Mouse (Mus musculus) stomach, embryonic 14.5 days (tissue): ENCODE measurements around the gene Steap2. TPM values are rescaled to one million over a fixed set of nuclear protein-coding genes. Genes with fewer than 3 reads are reported as not detected.

Source experiments
- ATAC-seq: fragments of 200-750 bp; cut with Nextera tagmentation; 2 replicates; pipeline ENCODE4 v1.8.0; 2017; ENCODE audit warnings: low read depth, moderate TSS enrichment; ENCODE audit not compliant: insufficient number of reproducible peaks, insufficient read depth, low FRiP score
- H3K27ac ChIP-seq: fragments of 300-500 bp; sonication (generic); 2 replicates; pipeline ENCODE4 v1.5.1; 2014; ENCODE audit warnings: mild to moderate bottlenecking, low read length, moderate library complexity, mixed read lengths
- H3K27me3 ChIP-seq: fragments of 300-500 bp; sonication (generic); 2 replicates; pipeline ENCODE4 v1.6.1; 2014; ENCODE audit warnings: low read length, control low read depth, mixed read lengths; ENCODE audit not compliant: control insufficient read depth, insufficient read depth
- H3K36me3 ChIP-seq: fragments of 300-500 bp; sonication (generic); 2 replicates; pipeline ENCODE4 v1.6.1; 2014; ENCODE audit warnings: mild to moderate bottlenecking, control low read depth, low read length, moderate library complexity, mixed read lengths; ENCODE audit not compliant: control insufficient read depth, insufficient read depth
- H3K4me1 ChIP-seq: fragments of 300-500 bp; sonication (generic); 2 replicates; pipeline ENCODE4 v1.6.1; 2014; ENCODE audit warnings: low read length, control low read depth, mixed read lengths; ENCODE audit not compliant: control insufficient read depth, insufficient read depth
- H3K4me2 ChIP-seq: fragments of 300-500 bp; sonication (generic); replicated peaks from 2 replicates; pipeline ENCODE4 v1.6.1; 2014; ENCODE audit warnings: low read depth, low read length, control low read depth
- H3K4me3 ChIP-seq: fragments of 300-500 bp; sonication (generic); 2 replicates; pipeline ENCODE4 v1.5.1; 2014; ENCODE audit warnings: low read depth, low read length, control low read depth
- H3K9ac ChIP-seq: fragments of 300-500 bp; sonication (generic); replicated peaks from 2 replicates; pipeline ENCODE4 v1.6.1; 2014; ENCODE audit warnings: low read depth, mild to moderate bottlenecking, control low read depth, low read length, moderate library complexity, mixed read lengths
- H3K9me3 ChIP-seq: fragments of 300-500 bp; sonication (generic); 2 replicates; pipeline ENCODE4 v1.6.1; 2016; ENCODE audit warnings: low read depth, low read length, control low read depth; ENCODE audit not compliant: control insufficient read depth
- WGBS: fragments of 180-500 bp; shearing (Covaris S2); extraction: QIAGEN DNeasy Blood & Tissue Kit; methylation state at CpG from one replicate; pipeline ENCODE4 v1.1.7; 2014; 5-methylcytosine and 5-hydroxymethylcytosine counted together
- polyA plus RNA-seq: library from polyadenylated mRNA; unstranded; fragments of >200 nt; fragmentation: Nextera tagmentation; extraction: Ambion mirVana; gene quantifications from 2 replicates; pipeline ENCODE4 v1.2.1, GENCODE M21; 2014

Steap2 gene
- polyA plus RNA-seq, 1 experiment from 2014 or later: 10.0 TPM

DNA sequence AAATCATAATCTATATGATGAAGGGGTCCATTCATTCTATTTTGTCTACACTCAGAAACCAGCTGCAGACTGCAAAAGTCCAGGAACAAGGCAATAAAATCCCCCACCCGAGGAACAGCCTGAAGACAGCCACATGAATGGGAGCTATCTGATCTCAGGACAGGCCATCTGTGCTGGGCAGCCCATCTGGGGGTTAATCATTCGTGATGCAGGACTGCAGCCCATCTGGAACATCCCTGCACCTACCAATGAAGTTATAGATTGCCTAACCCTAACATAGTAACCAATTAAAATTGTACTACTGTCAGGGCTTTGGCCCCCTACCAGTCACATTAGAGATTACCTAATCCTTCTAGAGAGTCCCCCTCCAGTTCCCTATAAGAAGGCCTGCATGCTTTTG lies 10.6 kb upstream of the Steap2 start:
- no peak overlapping the region for H3K4me2 ChIP-seq
- H3K27ac ChIP-seq: no peak overlapping the region
- no peak overlapping the region for H3K4me3 ChIP-seq
- H3K9ac ChIP-seq: no peak overlapping the region
- H3K9me3 ChIP-seq: no peaks in the 10 kb centered on the region
- H3K27me3 ChIP-seq: no peaks in the 10 kb centered on the region
- H3K36me3 ChIP-seq: no peaks in the 10 kb centered on the region
- WGBS: 61% methylated on average over 2 of the region's 2 CpGs
- no peaks in the 10 kb centered on the region for H3K4me1 ChIP-seq
- ATAC-seq: no peak

DNA sequence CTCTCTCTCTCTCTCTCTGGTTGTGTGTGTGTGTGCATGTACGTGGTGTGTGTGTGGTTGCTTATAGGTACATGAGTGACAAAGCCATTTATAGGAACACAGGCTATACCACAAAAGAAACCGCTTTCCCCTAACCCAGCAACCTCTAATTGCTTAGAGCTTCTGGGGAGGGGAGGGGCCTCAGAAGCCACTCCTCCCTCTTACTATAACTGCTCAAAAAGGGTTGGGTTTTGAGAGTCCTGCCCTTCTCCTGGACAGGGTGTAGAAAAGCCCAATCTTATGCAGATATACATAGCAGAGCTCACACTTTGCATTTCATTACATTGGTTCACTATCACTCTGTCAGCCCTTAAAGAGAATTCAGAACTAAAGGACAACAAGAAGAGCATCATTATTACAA lies 6.0 kb upstream of the Steap2 start:
- Histone ChIP-seq H3K27me3 (no peaks in the 10 kb centered on the region), H3K4me3 (no peak overlapping the region), H3K4me2 (no peak overlapping the region), H3K4me1 (no peaks in the 10 kb centered on the region), H3K9ac (no peak overlapping the region), H3K9me3 (no peaks in the 10 kb centered on the region), H3K36me3 (no peaks in the 10 kb centered on the region), H3K27ac (no peak overlapping the region)
- ATAC-seq: no peak
- 84% methylated on average over 2 of the region's 2 CpGs for whole genome bisulfite sequencing

- no peak overlapping the region for H3K27ac ChIP-seq
- H3K9me3 ChIP-seq: no peaks in the 10 kb centered on the region
- no peaks in the 10 kb centered on the region for H3K27me3 ChIP-seq
- 57% methylated on average over 3 of the region's 3 CpGs for WGBS
- H3K4me3 ChIP-seq: no peak overlapping the region
- no peak overlapping the region for H3K9ac ChIP-seq
- no peak overlapping the region for H3K4me2 ChIP-seq
- ATAC-seq: no peak
- H3K36me3 ChIP-seq: no peaks in the 10 kb centered on the region
- H3K4me1 ChIP-seq: no peaks in the 10 kb centered on the region; the same call in 1 of the 2 replicates
Measured at GRCm38 (mm10) chr5:5698830-5699229, 4.5 kb upstream of the Steap2 start.

GRCm38 (mm10) chr5:5695401-5695942 lies 1.1 kb upstream of the Steap2 start:
- H3K27ac ChIP-seq: no peak overlapping the region
- H3K4me3 ChIP-seq: no peak overlapping the region
- no peaks in the 10 kb centered on the region; the same call in 1 of the 2 replicates for H3K4me1 ChIP-seq
- H3K9me3 ChIP-seq: no peaks in the 10 kb centered on the region
- no peaks in the 10 kb centered on the region for H3K36me3 ChIP-seq
- H3K4me2 ChIP-seq: no peak overlapping the region
- WGBS: 85% methylated on average over 5 of the region's 5 CpGs
- H3K27me3 ChIP-seq: no peaks in the 10 kb centered on the region
- no peak for ATAC-seq
- H3K9ac ChIP-seq: no peak overlapping the region

DNA sequence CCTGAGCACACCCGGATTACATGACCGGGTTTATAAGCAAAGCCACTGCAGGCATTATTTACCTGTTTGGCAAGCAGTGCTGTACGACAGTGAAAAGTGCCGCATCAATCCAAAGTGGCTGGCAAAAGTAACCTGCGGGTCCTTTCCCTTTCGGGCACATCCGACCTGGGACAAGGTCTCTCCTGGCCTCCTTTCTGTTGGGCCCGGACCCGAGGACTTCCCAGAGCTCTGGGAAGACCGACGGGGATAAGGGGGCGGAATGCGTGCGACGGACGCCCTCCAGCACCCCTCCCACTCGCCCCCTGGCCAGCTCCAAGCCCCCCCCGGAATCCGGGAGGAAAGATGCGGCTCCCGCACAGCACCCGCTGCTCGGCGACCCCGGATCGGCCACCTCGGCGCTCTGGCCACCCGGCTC lies 830 bp downstream of the Steap2 start:
- WGBS: 1% methylated on average over 29 of the region's 29 CpGs
- Histone ChIP-seq H3K9ac (peak overlapping the region; percentile 80), H3K4me3 (peak overlapping the region; percentile 76), H3K36me3 (no peaks in the 10 kb centered on the region), H3K4me2 (peak overlapping the region; percentile 80), H3K27ac (peak overlapping the region; percentile 44; the same call in 1 of the 2 replicates), H3K4me1 (peaks cover 2% of the 10 kb centered on the region; the same call in 1 of the 2 replicates), H3K9me3 (no peaks in the 10 kb centered on the region), H3K27me3 (no peaks in the 10 kb centered on the region)
- peak; percentile 64 for ATAC-seq

GRCm38 (mm10) chr5:5692167-5692738 lies 2.1 kb downstream of the Steap2 start:
- WGBS: 33% methylated on average over 4 of the region's 4 CpGs
- ATAC-seq: no peak
- H3K9me3 ChIP-seq: no peaks in the 10 kb centered on the region
- H3K4me2 ChIP-seq: no peak overlapping the region
- no peak overlapping the region for H3K9ac ChIP-seq
- no peaks in the 10 kb centered on the region for H3K27me3 ChIP-seq
- no peaks in the 10 kb centered on the region for H3K36me3 ChIP-seq
- H3K4me1 ChIP-seq: peaks cover 7% of the 10 kb centered on the region; the same call in 1 of the 2 replicates
- H3K4me3 ChIP-seq: no peak overlapping the region
- H3K27ac ChIP-seq: no peak overlapping the region

GRCm38 (mm10) chr5:5688945-5689540 lies 5.3 kb downstream of the Steap2 start:
- H3K9me3 ChIP-seq: no peaks in the 10 kb centered on the region
- WGBS: 65% methylated on average over 8 of the region's 8 CpGs
- H3K36me3 ChIP-seq: no peaks in the 10 kb centered on the region
- no peak overlapping the region for H3K27ac ChIP-seq
- H3K4me1 ChIP-seq: 0 out of 2 replicates have a peak, but pooled peaks cover 10% of the 10 kb centered on the region
- H3K9ac ChIP-seq: no peak overlapping the region
- H3K4me2 ChIP-seq: no peak overlapping the region
- no peak for ATAC-seq
- H3K4me3 ChIP-seq: no peak overlapping the region
- H3K27me3 ChIP-seq: no peaks in the 10 kb centered on the region

GRCm38 (mm10) chr5:5688228-5688627 lies 6.2 kb downstream of the Steap2 start:
- no peak overlapping the region for H3K27ac ChIP-seq
- H3K36me3 ChIP-seq: no peaks in the 10 kb centered on the region
- 34% methylated on average over 6 of the region's 6 CpGs for whole genome bisulfite sequencing
- no peak overlapping the region for H3K4me3 ChIP-seq
- no peak for ATAC-seq
- 0 out of 2 replicates have a peak, but pooled peaks cover 10% of the 10 kb centered on the region for H3K4me1 ChIP-seq
- H3K4me2 ChIP-seq: no peak overlapping the region
- H3K9me3 ChIP-seq: no peaks in the 10 kb centered on the region
- no peak overlapping the region for H3K9ac ChIP-seq
- H3K27me3 ChIP-seq: no peaks in the 10 kb centered on the region
